Mouse (Mus musculus) midbrain, postnatal 0 days (tissue): ENCODE data around the gene Cdca4. TPM values are rescaled to one million over a fixed set of nuclear protein-coding genes. Genes with fewer than 3 reads are reported as not detected.

Experiments used
- ATAC-seq: fragments of 200-750 bp; cut with Nextera tagmentation; 2 replicates; pipeline ENCODE4 v1.8.0; 2017; ENCODE audit warnings: moderate number of reproducible peaks, mild to moderate bottlenecking, moderate TSS enrichment, moderate library complexity; ENCODE audit not compliant: low FRiP score
- DNase-seq: peaks from one replicate; pipeline ENCODE4 v3.0.0-alpha.2; 2015; ENCODE audit warnings: low spot score
- H3K27ac ChIP-seq: fragments of 300-500 bp; sonication (generic); 2 replicates; pipeline ENCODE4 v1.5.1; 2014; ENCODE audit warnings: low read depth, mild to moderate bottlenecking, low read length, mixed read lengths
- H3K27me3 ChIP-seq: fragments of 300-500 bp; sonication (generic); 2 replicates; pipeline ENCODE4 v1.6.1; 2014; ENCODE audit warnings: low read length, control low read depth, mixed read lengths; ENCODE audit not compliant: insufficient read depth
- H3K36me3 ChIP-seq: fragments of 300-500 bp; sonication (generic); 2 replicates; pipeline ENCODE4 v1.6.1; 2014; ENCODE audit warnings: low read length, control low read depth, mixed read lengths; ENCODE audit not compliant: insufficient read depth
- H3K4me1 ChIP-seq: fragments of 300-500 bp; sonication (generic); 2 replicates; pipeline ENCODE4 v1.6.1; 2014; ENCODE audit warnings: mild to moderate bottlenecking, control low read depth, antibody characterized with exemption, low read length, mixed read lengths; ENCODE audit not compliant: insufficient read depth
- H3K4me2 ChIP-seq: fragments of 300-500 bp; sonication (generic); 2 replicates; pipeline ENCODE4 v1.6.1; 2014; ENCODE audit warnings: low read depth, mild to moderate bottlenecking, low read length, mixed read lengths; ENCODE audit not compliant: poor library complexity, severe bottlenecking
- H3K4me3 ChIP-seq: fragments of 300-500 bp; sonication (generic); 2 replicates; pipeline ENCODE4 v1.5.1; 2014; ENCODE audit warnings: low read depth, mild to moderate bottlenecking, low read length, moderate library complexity
- H3K9ac ChIP-seq: fragments of 300-500 bp; sonication (generic); replicated peaks from 2 replicates; pipeline ENCODE4 v1.6.1; 2014; ENCODE audit warnings: mild to moderate bottlenecking, low read length, moderate library complexity, mixed read lengths; ENCODE audit not compliant: poor library complexity, severe bottlenecking
- H3K9me3 ChIP-seq: fragments of 300-500 bp; sonication (generic); 2 replicates; pipeline ENCODE4 v1.6.1; 2016; ENCODE audit warnings: low read length, control low read depth
- CTCF ChIP-seq: IDR thresholded peaks from 2 replicates; pipeline ENCODE4 v1.5.1; 2016; ENCODE audit warnings: antibody characterized with exemption, mild to moderate bottlenecking
- WGBS: fragments of 180-500 bp; shearing (Covaris S2); extraction: QIAGEN DNeasy Blood & Tissue Kit; methylation state at CpG from one replicate; pipeline ENCODE4 v1.1.7; 2014; 5-methylcytosine and 5-hydroxymethylcytosine counted together
- polyA plus RNA-seq: library from polyadenylated mRNA; unstranded; fragments of >200 nt; fragmentation: Nextera tagmentation; extraction: Ambion mirVana; gene quantifications from 2 replicates; pipeline ENCODE4 v1.2.1, GENCODE M21; 2015
- total RNA-seq: library from RNA; depleted of rRNA; stranded (reverse); fragments of >200 nt; gene quantifications from 2 replicates; pipeline ENCODE4 v1.2.3, GENCODE M21; 2014

The Cdca4 gene
- total and polyA plus RNA-seq, 2 experiments from 2014 or later = 19.8 to 22.0 TPM

DNA sequence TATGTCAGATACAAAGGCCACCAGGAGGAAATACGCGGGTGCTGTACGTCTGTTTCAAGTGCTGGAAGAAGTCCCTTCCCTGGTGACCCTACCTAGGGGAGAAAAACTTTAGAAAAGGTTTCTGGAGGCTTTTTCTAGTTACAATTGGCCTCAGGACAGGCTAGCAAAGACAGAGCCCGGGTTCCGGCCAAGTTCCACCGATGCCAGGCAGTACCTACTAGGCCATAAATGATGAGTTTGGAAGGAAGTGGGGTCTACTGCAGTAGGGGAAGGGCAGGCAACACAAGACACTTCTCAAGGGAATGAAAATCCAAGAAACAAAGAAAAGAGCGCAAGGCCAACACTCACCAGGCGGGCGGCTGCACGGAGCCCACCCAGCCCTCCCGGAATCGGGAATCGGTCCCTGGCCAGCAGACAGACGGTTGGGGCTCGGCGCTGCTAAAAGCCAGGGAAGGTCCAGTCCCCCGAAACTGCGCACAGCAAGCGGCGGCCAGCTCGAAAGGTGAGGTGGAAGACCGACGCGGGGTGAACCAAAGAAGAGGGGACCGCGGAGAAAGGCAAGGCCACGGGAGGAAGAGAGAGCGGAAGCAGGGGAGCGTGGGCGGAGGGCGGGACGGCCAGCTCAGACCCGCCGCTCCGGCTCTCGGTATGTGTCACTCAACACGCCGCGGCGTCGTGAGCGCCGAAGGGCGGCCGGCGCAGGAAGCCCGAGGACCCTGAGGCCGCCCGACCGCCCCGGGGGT is 551 bp downstream of the Cdca4 start:
- ATAC-seq (peak; percentile 81), DNase-seq (no peak)
- no peak for TF ChIP-seq CTCF
- Histone ChIP-seq H3K9me3 (no peaks in the 10 kb centered on the region), H3K4me3 (peak overlapping the region; percentile 87), H3K36me3 (peaks cover 9% of the 10 kb centered on the region), H3K4me1 (peaks cover 14% of the 10 kb centered on the region), H3K9ac (peak overlapping the region; percentile 94), H3K27ac (peak overlapping the region; percentile 92), H3K27me3 (no peaks in the 10 kb centered on the region), H3K4me2 (peak overlapping the region; percentile 82)
- 1% methylated on average over 48 of the region's 51 CpGs for WGBS

DNA sequence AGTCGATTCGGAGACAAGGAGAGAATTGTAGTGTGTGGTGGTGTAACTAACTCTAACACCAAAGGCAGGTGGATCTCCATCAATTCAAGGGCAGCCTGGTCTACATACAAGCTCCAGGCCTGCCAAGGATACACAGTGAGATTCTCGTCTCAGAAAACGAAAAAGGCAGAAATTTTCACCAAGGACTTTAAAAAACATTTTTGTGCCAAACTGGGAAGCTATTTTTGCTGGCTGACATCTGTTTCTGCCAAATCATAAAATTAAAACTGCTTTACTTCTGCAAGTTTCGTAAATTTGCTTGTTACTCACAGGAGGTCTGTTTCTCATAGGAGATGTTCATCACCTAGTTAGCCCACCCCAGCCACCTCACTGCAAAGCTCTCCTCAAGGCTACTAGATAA is 3.3 kb downstream of the Cdca4 start:
- Histone ChIP-seq H3K4me1 (peaks cover 14% of the 10 kb centered on the region), H3K36me3 (peaks cover 16% of the 10 kb centered on the region), H3K4me3 (no peak overlapping the region), H3K9me3 (no peaks in the 10 kb centered on the region), H3K27ac (no peak overlapping the region), H3K27me3 (no peaks in the 10 kb centered on the region), H3K9ac (no peak overlapping the region), H3K4me2 (no peak overlapping the region)
- no peak for DNase-seq
- no peak for TF ChIP-seq CTCF
- 88% methylated on average over 5 of the region's 5 CpGs for WGBS
- ATAC-seq = no peak

DNA sequence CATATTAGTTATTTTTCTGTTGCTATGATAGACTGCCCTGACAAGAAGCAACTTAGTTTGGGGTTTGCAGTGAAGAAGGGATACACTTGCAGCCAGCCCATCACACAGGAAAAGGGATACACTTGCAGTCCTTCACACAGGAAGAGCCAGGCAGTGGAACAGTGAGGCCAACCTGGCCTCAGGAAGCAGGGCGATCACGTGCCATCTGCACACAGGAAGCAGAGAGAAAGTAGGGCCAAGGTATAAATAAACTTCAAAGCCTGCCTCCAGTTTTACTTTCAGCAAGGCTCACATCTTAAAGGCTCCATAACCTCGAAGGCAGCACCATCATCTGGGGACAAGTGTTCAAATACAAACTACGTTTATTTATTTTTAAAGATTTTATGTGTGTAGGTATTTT is 6.0 kb downstream of the Cdca4 start:
- no peak for TF ChIP-seq CTCF
- H3K4me2 ChIP-seq = no peak overlapping the region
- peaks cover 20% of the 10 kb centered on the region for H3K36me3 ChIP-seq
- ATAC-seq (no peak), DNase-seq (no peak)
- no peaks in the 10 kb centered on the region for H3K9me3 ChIP-seq
- H3K9ac ChIP-seq = no peak overlapping the region; the same call in 1 of the 2 replicates
- H3K27ac ChIP-seq = no peak overlapping the region
- H3K27me3 ChIP-seq = no peaks in the 10 kb centered on the region
- peaks cover 7% of the 10 kb centered on the region for H3K4me1 ChIP-seq
- no peak overlapping the region for H3K4me3 ChIP-seq
- 82% methylated on average over 4 of the region's 4 CpGs for WGBS

DNA sequence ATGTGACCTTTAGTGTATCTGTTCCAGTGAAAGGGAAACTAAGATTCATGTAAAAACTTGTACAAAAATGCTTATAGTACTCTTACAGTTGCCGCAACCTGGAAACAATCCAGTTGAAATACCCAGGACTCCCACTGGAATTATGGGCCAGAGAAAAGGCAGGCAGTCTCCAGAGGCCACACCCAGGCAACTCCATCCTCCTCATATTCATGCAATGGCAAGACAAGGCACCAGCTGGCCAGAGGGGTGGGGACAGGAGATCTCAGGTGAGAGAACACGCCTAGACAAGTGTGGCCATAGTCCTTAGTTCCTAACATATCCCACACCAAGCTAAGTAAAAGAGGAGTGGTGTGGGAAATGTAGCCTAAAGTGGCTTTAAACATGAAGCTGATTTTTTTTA is 6.5 kb downstream of the Cdca4 start:
- no peak overlapping the region for H3K4me3 ChIP-seq
- H3K9me3 ChIP-seq = no peaks in the 10 kb centered on the region
- no peaks in the 10 kb centered on the region for H3K27me3 ChIP-seq
- 84% methylated on average over 2 of the region's 2 CpGs for WGBS
- TF ChIP-seq CTCF = no peak
- ATAC-seq (no peak), DNase-seq (no peak)
- peaks cover 6% of the 10 kb centered on the region for H3K4me1 ChIP-seq
- H3K36me3 ChIP-seq = peaks cover 19% of the 10 kb centered on the region
- H3K9ac ChIP-seq = no peak overlapping the region
- H3K27ac ChIP-seq = no peak overlapping the region
- H3K4me2 ChIP-seq = no peak overlapping the region

DNA sequence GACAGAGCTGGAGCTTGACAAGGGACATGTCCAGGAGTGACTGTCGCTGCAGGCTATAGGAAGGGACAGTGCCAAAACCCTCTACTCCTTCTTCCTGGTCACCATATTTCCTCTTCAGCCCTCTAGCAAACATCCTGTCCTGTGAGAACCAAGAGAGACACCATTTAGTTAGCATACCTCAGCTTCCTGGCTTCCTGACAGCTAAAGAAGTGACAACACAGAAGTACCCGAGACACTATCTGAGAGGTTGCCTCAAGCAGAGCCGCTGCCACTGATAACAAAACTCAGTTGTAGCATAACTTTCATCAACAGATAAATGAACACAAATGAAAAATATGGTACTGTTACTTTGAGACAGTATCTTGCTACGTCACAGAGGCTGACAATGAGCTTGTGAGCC is 7.2 kb downstream of the Cdca4 start:
- 87% methylated on average over 4 of the region's 4 CpGs for WGBS

DNA sequence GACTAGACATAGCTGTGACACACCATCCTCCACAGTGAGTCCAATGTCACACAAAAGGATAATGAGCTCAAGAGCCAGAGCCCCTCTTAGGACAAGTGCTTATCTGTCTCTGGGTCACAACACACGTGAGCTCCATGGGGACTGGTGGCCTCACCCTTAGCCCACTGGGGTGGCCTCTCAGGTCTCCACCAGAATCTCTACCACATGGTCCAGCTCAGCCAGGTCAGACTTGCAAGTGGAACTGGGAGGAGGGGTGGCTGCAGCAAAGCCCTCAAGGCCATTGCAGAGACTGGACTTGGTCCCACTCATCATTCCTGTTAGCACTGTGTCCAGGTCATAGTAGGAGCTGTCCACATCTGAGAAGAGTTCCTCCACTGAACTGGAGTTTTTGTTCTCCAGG is 8.0 kb downstream of the Cdca4 start:
- Histone ChIP-seq H3K4me1 (no peaks in the 10 kb centered on the region), H3K4me3 (no peak overlapping the region), H3K27ac (no peak overlapping the region), H3K4me2 (no peak overlapping the region), H3K27me3 (no peaks in the 10 kb centered on the region), H3K36me3 (peaks cover 11% of the 10 kb centered on the region), H3K9me3 (no peaks in the 10 kb centered on the region), H3K9ac (no peak overlapping the region)
- ATAC-seq (no peak), DNase-seq (no peak)
- 69% methylated on average over 1 of the region's 1 CpGs for WGBS
- TF ChIP-seq CTCF = no peak

More for the DNA sequence above, 7.2 kb downstream of the Cdca4 start:
- no peaks in the 10 kb centered on the region for H3K27me3 ChIP-seq
- no peak overlapping the region for H3K4me3 ChIP-seq
- no peak overlapping the region for H3K4me2 ChIP-seq
- 0 out of 2 replicates have a peak overlapping the region, but pooled peaks have one; percentile 2 for H3K9ac ChIP-seq
- peaks cover 12% of the 10 kb centered on the region for H3K36me3 ChIP-seq
- no peaks in the 10 kb centered on the region for H3K9me3 ChIP-seq
- no peaks in the 10 kb centered on the region for H3K4me1 ChIP-seq
- DNase-seq (no peak), ATAC-seq (no peak)
- no peak for TF ChIP-seq CTCF
- no peak overlapping the region for H3K27ac ChIP-seq
